Mouse (Mus musculus): ENCODE data around the gene Fcgrt. TPM values are rescaled to one million over a fixed set of nuclear protein-coding genes. Genes with fewer than 3 reads are reported as not detected.

Fcgrt gene
- total RNA-seq, 2 experiments from 2014 or later: 66.1 to 71.7 TPM

GRCm38 (mm10) chr7:45092828-45093515, 10.7 kb downstream of the Fcgrt start:
- no peak for DNase-seq (ENCODE audit: low spot score)
- intact Hi-C loops (cut with DNase I): no loop called here

GRCm38 (mm10) chr7:45092048-45092447, 11.6 kb downstream of the Fcgrt start, which contains the start of gene Rcn3:
Gene Rcn3 (minus strand): TSS chr7:45092221.
- intact Hi-C loops (cut with DNase I): no loop called here

GRCm38 (mm10) chr7:45091001-45091990, 12.4 kb downstream of the Fcgrt start:
- intact Hi-C loops (cut with DNase I): no loop called here
- peak; percentile 21 for DNase-seq (ENCODE audit: low spot score)

More at GRCm38 (mm10) chr7:45092048-45092447, 11.6 kb downstream of the Fcgrt start, which contains the start of gene Rcn3:
- DNase-seq (ENCODE audit: low spot score): peak; percentile 88

- intact Hi-C loops (cut with DNase I): no loop called here
- no peak for DNase-seq (ENCODE audit: low spot score)
Observed at GRCm38 (mm10) chr7:45090251-45090977, 13.2 kb downstream of the Fcgrt start.

GRCm38 (mm10) chr7:45088597-45088996, 15.1 kb downstream of the Fcgrt start:
- intact Hi-C loops (cut with DNase I): no loop called here
- no peak for DNase-seq (ENCODE audit: low spot score)

GRCm38 (mm10) chr7:45086084-45086483, 17.6 kb downstream of the Fcgrt start:
- intact Hi-C loops (cut with DNase I): no loop called here

GRCm38 (mm10) chr7:45083300-45083890, 20.3 kb downstream of the Fcgrt start:
- no peak for DNase-seq (ENCODE audit: low spot score)
- intact Hi-C loops (cut with DNase I): loop anchor here (2.0 kb wide), 1 partner anchor 19 kb away; the partner anchor contains the start of gene Fcgrt

More at GRCm38 (mm10) chr7:45086084-45086483, 17.6 kb downstream of the Fcgrt start:
- no peak for DNase-seq (ENCODE audit: low spot score)

GRCm38 (mm10) chr7:45082401-45083299, 21.0 kb downstream of the Fcgrt start:
- intact Hi-C loops (cut with DNase I): loop anchor here (2.0 kb wide), 1 partner anchor 20 kb away; the partner anchor contains the start of gene Fcgrt
- DNase-seq (ENCODE audit: low spot score): peak; percentile 68

GRCm38 (mm10) chr7:45081016-45081415, 22.6 kb downstream of the Fcgrt start:
- no peak for DNase-seq (ENCODE audit: low spot score)
- intact Hi-C loops (cut with DNase I): no loop called here

- intact Hi-C loops (cut with DNase I): loop anchor here (2.0 to 10.0 kb wide), 2 partner anchors 117 to 225 kb away; no protein-coding TSS in a partner anchor
- DNase-seq (ENCODE audit: low spot score): peak; percentile 82
Observed at GRCm38 (mm10) chr7:45079856-45080255, 23.8 kb downstream of the Fcgrt start.

- intact Hi-C loops (cut with DNase I): loop anchor here (1.0 to 10.0 kb wide), 3 partner anchors 58 to 226 kb away; partner anchors contain the start of genes Flt3l and Gm45713
- peak; percentile 41 for DNase-seq (ENCODE audit: low spot score)
Observed at GRCm38 (mm10) chr7:45078513-45078912, 25.1 kb downstream of the Fcgrt start.

GRCm38 (mm10) chr7:45077829-45078228, 25.8 kb downstream of the Fcgrt start:
- no peak for DNase-seq (ENCODE audit: low spot score)
- intact Hi-C loops (cut with DNase I): loop anchor here (1.0 to 10.0 kb wide), 3 partner anchors 58 to 227 kb away; partner anchors contain the start of genes Flt3l and Gm45713

GRCm38 (mm10) chr7:45077322-45077721, 26.3 kb downstream of the Fcgrt start:
- intact Hi-C loops (cut with DNase I): loop anchor here (10.0 kb wide), 1 partner anchor 227 kb away; no protein-coding TSS in a partner anchor
- DNase-seq (ENCODE audit: low spot score): no peak

GRCm38 (mm10) chr7:45076501-45076900, 27.1 kb downstream of the Fcgrt start:
- intact Hi-C loops (cut with DNase I): loop anchor here (10.0 kb wide), 1 partner anchor 228 kb away; no protein-coding TSS in a partner anchor
- DNase-seq (ENCODE audit: low spot score): no peak

GRCm38 (mm10) chr7:45075405-45075804, 28.2 kb downstream of the Fcgrt start:
- intact Hi-C loops (cut with DNase I): loop anchor here (10.0 kb wide), 1 partner anchor 229 kb away; no protein-coding TSS in a partner anchor
- DNase-seq (ENCODE audit: low spot score): no peak

- intact Hi-C loops (cut with DNase I): loop anchor here (10.0 kb wide), 1 partner anchor 231 kb away; no protein-coding TSS in a partner anchor
- DNase-seq (ENCODE audit: low spot score): no peak
Observed at GRCm38 (mm10) chr7:45073949-45074348, 29.7 kb downstream of the Fcgrt start.

- no peak for DNase-seq (ENCODE audit: low spot score)
- intact Hi-C loops (cut with DNase I): loop anchor here (10.0 kb wide), 1 partner anchor 232 kb away; no protein-coding TSS in a partner anchor
Observed at GRCm38 (mm10) chr7:45073171-45073707, 30.4 kb downstream of the Fcgrt start.

Data from heart, postnatal 25 days (tissue).